Mouse (Mus musculus) small intestine, adult 2 months (tissue): ENCODE measurements around the gene Sema4d. TPM values are rescaled to one million over a fixed set of nuclear protein-coding genes. Genes with fewer than 3 reads are reported as not detected.

Experiments
- H3K27ac ChIP-seq: fragments of 200-500 bp; 2 replicates; pipeline ENCODE4 v1.5.1; 2012; ENCODE audit warnings: low read depth, low read length, control low read depth, inconsistent platforms; ENCODE audit not compliant: insufficient read depth
- H3K27me3 ChIP-seq: fragments of 200-500 bp; 2 replicates; pipeline ENCODE4 v1.6.1; 2012; ENCODE audit warnings: mild to moderate bottlenecking, moderate library complexity, low read length, inconsistent platforms; ENCODE audit not compliant: control insufficient read depth, insufficient read depth
- H3K36me3 ChIP-seq: fragments of 200-500 bp; 2 replicates; pipeline ENCODE4 v1.6.1; 2012; ENCODE audit warnings: mild to moderate bottlenecking, low read length, control low read depth, inconsistent platforms; ENCODE audit not compliant: control insufficient read depth, insufficient read depth
- H3K4me1 ChIP-seq: fragments of 200-500 bp; 2 replicates; pipeline ENCODE4 v1.6.1; 2012; ENCODE audit warnings: low read length, inconsistent platforms, mixed read lengths; ENCODE audit not compliant: control insufficient read depth, insufficient read depth, insufficient read length
- H3K4me3 ChIP-seq: fragments of 200-500 bp; 2 replicates; pipeline ENCODE4 v1.5.1; 2012; ENCODE audit warnings: low read depth, mild to moderate bottlenecking, control low read depth, inconsistent platforms, low read length, moderate library complexity
- CTCF ChIP-seq: fragments of 200-500 bp; IDR thresholded peaks from 2 replicates; pipeline ENCODE4 v1.5.1; 2012; ENCODE audit warnings: low read depth, mild to moderate bottlenecking, control low read depth, inconsistent platforms, low read length, moderate library complexity, mixed read lengths; ENCODE audit not compliant: insufficient replicate concordance, insufficient read length; ENCODE audit errors: extremely low read depth
- POLR2A ChIP-seq: fragments of 200-500 bp; IDR thresholded peaks from 2 replicates; pipeline ENCODE4 v1.6.1; 2012; ENCODE audit warnings: low read depth, mild to moderate bottlenecking, control low read depth, inconsistent platforms, low read length, moderate library complexity
- WGBS: fragments of 180-500 bp; shearing (Covaris S2); methylation state at CpG from one replicate; pipeline ENCODE4 v1.1.7; 2018; 5-methylcytosine and 5-hydroxymethylcytosine counted together
- polyA plus RNA-seq: library from polyadenylated mRNA; depleted of rRNA; stranded (reverse); fragments of >200 nt; gene quantifications from 2 replicates; pipeline ENCODE4 v1.2.3, GENCODE M21; 2012

Sema4d gene
- polyA plus RNA-seq, 1 experiment, result 15.1 TPM

DNA sequence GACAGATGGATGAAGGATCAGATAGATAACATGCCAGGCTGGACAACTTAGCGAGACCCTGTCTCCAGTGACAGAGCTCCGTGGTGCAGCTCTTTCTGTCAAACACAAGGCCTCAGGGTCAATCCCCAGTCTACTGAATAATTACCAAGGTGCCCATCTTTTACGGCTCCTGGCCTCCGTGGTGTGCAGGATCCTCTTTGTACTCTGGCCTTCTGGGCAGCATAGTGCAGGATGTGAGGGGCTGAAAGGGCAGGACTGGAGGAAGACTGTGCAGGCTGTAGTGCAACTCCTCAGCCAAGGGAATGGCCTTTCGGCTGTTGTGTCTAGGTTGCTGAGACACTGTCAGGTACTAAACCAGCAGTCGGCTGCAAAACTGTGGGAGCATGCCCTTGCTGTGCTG, 140.4 kb downstream of the Sema4d start:
- peaks cover 35% of the 10 kb centered on the region for H3K36me3 ChIP-seq
- no peaks in the 10 kb centered on the region for H3K27me3 ChIP-seq
- TF ChIP-seq CTCF, result no peak
- no peak for TF ChIP-seq POLR2A
- peaks cover 2% of the 10 kb centered on the region; the same call in 1 of the 2 replicates for H3K4me1 ChIP-seq
- no peak overlapping the region for H3K4me3 ChIP-seq
- H3K27ac ChIP-seq, result no peak overlapping the region
- 90% methylated on average over 6 of the region's 6 CpGs for WGBS

DNA sequence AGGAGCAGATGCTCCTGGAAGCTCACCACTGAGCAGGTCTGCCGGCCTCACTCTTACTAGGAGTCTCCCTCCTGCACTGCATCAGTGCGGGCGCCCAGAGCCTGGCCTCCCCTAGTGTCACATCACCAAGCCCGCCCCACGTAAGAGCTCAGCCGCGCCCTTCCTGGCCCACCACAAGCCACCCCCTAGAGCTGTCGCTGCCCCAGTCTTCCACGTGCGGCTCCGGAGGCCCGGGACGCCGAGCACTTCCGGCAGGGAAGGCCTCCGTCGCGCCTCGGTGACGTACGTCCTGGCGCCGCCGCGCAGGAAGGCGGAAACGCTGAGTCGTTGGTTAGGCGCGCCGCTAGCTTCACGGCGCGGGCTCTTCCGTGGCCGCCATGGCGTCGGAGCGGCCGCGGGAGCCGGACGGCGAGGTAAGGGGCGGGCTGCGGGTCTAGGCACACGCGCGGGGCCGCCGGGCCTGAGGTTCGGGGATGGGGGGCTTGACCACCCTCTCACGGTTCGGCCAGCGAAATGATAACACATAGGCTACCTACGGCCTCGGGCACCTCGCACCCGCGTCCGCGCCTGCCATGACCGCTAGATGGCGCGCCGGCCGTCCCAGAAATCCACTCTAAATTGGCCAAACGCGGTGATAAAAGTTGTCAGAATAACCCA, 142.0 kb downstream of the Sema4d start, which contains the start of gene Secisbp2:
Gene Secisbp2, plus strand, starts transcription at position 290 of the 657 bp plus-strand sequence.
- WGBS, result under 1% methylated on average over 69 of the region's 69 CpGs

DNA sequence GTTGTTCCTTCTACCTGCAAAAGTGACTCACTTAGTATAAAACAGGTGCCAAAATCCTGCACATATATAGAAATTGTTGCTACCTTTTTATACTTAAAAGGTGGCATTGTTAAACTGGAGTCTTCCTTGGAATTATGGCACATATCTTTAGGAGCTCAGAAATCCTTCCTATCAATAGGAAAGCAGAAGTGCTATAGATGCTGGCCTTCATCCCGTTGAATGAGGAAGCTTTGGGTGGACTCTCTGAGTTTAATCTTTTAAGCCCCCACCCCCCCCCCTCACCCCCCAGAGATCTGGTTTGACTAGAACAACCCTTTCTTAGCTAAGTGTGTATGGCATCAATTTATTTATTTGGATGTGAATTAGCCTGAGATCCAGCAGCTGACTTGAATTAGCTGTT, 143.8 kb downstream of the Sema4d start:
- peaks cover 2% of the 10 kb centered on the region; the same call in 1 of the 2 replicates for H3K4me1 ChIP-seq
- H3K27me3 ChIP-seq, result no peaks in the 10 kb centered on the region
- H3K4me3 ChIP-seq, result no peak overlapping the region
- H3K27ac ChIP-seq, result no peak overlapping the region
- H3K36me3 ChIP-seq, result peaks cover 10% of the 10 kb centered on the region
- TF ChIP-seq CTCF, result no peak
- no peak for TF ChIP-seq POLR2A
- WGBS, result 31% methylated on average over 1 of the region's 1 CpGs

More for the DNA sequence above, 142.0 kb downstream of the Sema4d start, which contains the start of gene Secisbp2:
- Histone ChIP-seq H3K36me3 (peaks cover 23% of the 10 kb centered on the region), H3K4me1 (peaks cover 2% of the 10 kb centered on the region; the same call in 1 of the 2 replicates), H3K27ac (peak within 1 kb of the TSS; percentile 75), H3K27me3 (no peaks in the 10 kb centered on the region), H3K4me3 (peak within 1 kb of the TSS; percentile 91)
- TF ChIP-seq CTCF (peak; percentile 95), POLR2A (peak; percentile 80; the same call in 1 of the 2 replicates)

DNA sequence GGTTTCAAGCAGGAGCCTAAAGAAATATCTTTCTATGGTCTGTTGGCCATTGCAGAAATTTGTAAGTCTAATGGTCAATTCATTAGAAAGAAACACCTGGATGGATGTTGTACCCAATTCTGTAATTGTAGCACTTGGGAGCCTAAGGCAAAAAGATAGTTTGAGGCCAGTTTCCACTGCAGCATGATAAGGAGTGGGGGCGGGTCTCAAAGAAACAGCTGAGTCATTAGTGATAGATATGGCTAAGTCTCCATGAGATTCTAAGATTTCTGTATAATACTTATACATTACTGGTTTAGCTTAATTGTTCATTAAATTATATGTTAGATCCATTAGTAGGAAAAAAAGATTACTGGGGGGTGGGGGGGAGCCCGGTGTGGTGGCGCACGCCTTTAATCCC, 145.3 kb downstream of the Sema4d start:
- 61% methylated on average over 4 of the region's 4 CpGs for WGBS
- H3K27ac ChIP-seq, result no peak overlapping the region

DNA sequence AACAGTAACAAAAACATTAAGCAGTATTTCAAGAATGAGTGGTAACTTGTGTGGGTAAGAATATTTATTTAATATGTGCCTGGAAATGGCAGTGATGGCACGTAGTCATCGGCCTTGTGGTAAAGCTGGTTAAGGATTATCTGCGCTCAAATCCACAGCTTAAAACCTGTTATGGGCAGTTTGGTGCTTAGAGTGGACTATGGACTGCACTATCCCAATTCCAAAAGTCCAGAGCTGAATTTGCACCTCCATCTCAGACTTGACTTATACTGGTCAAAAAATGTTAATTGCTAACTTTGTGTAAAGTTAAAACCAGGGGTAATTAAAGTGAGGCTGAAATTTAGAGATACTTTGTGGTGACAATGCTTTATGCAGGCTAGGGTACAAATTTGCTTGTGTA, 145.8 kb downstream of the Sema4d start:
- 11% methylated on average over 3 of the region's 3 CpGs for WGBS
- H3K27ac ChIP-seq, result no peak overlapping the region
- TF ChIP-seq POLR2A, result no peak
- TF ChIP-seq CTCF, result no peak
- H3K4me1 ChIP-seq, result peaks cover 2% of the 10 kb centered on the region; the same call in 1 of the 2 replicates
- peaks cover under 1% of the 10 kb centered on the region; the same call in 1 of the 2 replicates for H3K36me3 ChIP-seq
- H3K4me3 ChIP-seq, result no peak overlapping the region
- H3K27me3 ChIP-seq, result no peaks in the 10 kb centered on the region

More for the DNA sequence above, 145.3 kb downstream of the Sema4d start:
- TF ChIP-seq POLR2A, result no peak
- TF ChIP-seq CTCF, result no peak
- Histone ChIP-seq H3K4me3 (no peak overlapping the region), H3K27me3 (no peaks in the 10 kb centered on the region), H3K36me3 (peaks cover 3% of the 10 kb centered on the region), H3K4me1 (peaks cover 2% of the 10 kb centered on the region; the same call in 1 of the 2 replicates)

DNA sequence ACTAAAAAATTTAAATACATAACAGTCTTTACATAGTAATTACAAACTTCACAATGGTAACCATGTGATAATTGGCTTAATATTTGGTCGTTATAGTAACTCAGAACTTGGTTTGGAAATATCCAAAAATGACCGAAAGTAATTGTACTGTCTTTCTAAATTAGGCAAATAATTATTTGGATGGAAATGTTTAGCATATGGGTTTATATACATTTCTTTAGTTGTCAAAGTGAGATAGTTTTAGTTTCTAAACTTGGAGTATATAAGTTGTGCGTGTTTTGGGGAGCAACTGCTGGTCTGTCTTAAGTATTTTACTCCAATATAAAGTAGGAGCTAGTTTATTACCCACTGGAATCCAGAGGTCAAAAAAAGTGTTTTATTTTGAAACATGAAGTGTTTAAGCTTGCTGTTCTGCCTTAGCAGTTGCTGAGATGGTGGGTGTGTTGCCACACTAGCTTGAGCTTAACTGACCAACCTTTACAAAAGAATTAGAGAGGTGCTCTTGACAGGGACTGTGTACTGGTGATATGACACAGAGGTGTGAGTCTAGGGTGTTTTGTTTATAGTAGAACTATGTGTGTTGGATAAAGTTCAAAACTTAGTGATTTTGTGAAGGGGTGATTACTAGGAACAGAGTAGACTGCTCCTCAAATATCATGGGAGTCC, 147.1 kb downstream of the Sema4d start:
- Histone ChIP-seq H3K4me1 (peaks cover 2% of the 10 kb centered on the region; the same call in 1 of the 2 replicates), H3K36me3 (no peaks in the 10 kb centered on the region), H3K27ac (0 out of 2 replicates have a peak overlapping the region, but pooled peaks have one; percentile 6), H3K4me3 (no peak overlapping the region), H3K27me3 (no peaks in the 10 kb centered on the region)
- WGBS, result 4% methylated on average over 3 of the region's 3 CpGs
- no peak for TF ChIP-seq CTCF
- no peak for TF ChIP-seq POLR2A

DNA sequence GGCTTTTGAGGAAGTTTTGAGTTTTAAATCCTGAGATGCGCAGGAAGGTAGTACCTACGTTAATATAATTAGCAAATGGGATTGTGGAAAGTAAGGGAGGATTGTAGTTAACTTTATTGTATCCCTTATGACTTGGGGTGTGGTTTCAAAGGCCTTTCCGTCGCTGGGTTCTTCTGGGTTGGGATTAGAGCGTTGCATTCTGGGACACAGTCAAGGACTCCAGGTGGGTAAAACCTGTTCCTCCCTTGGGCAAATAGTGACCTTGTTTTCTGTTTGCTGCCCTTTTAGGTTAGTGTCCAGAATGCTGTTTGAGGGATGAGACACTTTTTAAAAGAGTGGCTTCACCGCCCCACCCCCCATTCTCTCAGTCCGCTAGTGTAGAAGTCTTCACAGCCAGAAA, 147.7 kb downstream of the Sema4d start:
- Histone ChIP-seq H3K4me1 (peaks cover under 1% of the 10 kb centered on the region; the same call in 1 of the 2 replicates), H3K27ac (peak overlapping the region; percentile 81), H3K36me3 (no peaks in the 10 kb centered on the region), H3K4me3 (peak overlapping the region; percentile 73), H3K27me3 (no peaks in the 10 kb centered on the region)
- WGBS, result under 1% methylated on average over 7 of the region's 7 CpGs
- TF ChIP-seq CTCF, result no peak
- TF ChIP-seq POLR2A, result no peak
